Mouse (Mus musculus) G1E (cell line): ENCODE measurements around the gene Tmem100. TPM values are rescaled to one million over a fixed set of nuclear protein-coding genes. Genes with fewer than 3 reads are reported as not detected.

Source experiments
- ATAC-seq: 2 replicates; pipeline ENCODE4 v1.8.0; 2016; ENCODE audit warnings: mild to moderate bottlenecking; ENCODE audit not compliant: insufficient number of reproducible peaks, poor library complexity, low FRiP score, severe bottlenecking; ENCODE audit errors: extremely low read depth
- DNase-seq: peaks from one replicate; pipeline ENCODE4 v3.0.0; 2012; ENCODE audit warnings: low spot score
- H3K27me3 ChIP-seq: 2 replicates; pipeline ENCODE4 v1.6.1; 2012; ENCODE audit warnings: mild to moderate bottlenecking, low read length, inconsistent platforms; ENCODE audit not compliant: insufficient read depth
- H3K36me3 ChIP-seq: replicated peaks from 2 replicates; pipeline ENCODE3; 2012; ENCODE audit warnings: mild to moderate bottlenecking, inconsistent platforms
- H3K4me1 ChIP-seq: 2 replicates; pipeline ENCODE4 v1.6.1; 2012; ENCODE audit warnings: low read depth, low read length, inconsistent platforms, mixed read lengths; ENCODE audit not compliant: insufficient read depth
- H3K4me3 ChIP-seq: 2 replicates; pipeline ENCODE4 v1.5.1; 2012; ENCODE audit warnings: low read depth, mild to moderate bottlenecking, inconsistent platforms, low read length, moderate library complexity, mixed read lengths
- H3K9me3 ChIP-seq: replicated peaks from 2 replicates; pipeline ENCODE4 v1.6.1; 2012; ENCODE audit warnings: inconsistent platforms
- CTCF ChIP-seq: IDR thresholded peaks from 2 replicates; pipeline ENCODE4 v1.5.1; 2012; ENCODE audit warnings: low read depth, low read length, inconsistent platforms, mixed read lengths
- GATA1 ChIP-seq: IDR thresholded peaks from 2 replicates; pipeline ENCODE4 v1.6.1; 2012; ENCODE audit warnings: borderline replicate concordance, low read length, inconsistent platforms, mixed read lengths
- GATA2 ChIP-seq: IDR thresholded peaks from 2 replicates; pipeline ENCODE4 v1.6.1; 2012; ENCODE audit warnings: low read depth, low read length, inconsistent platforms, borderline replicate concordance
- POLR2AphosphoS5 ChIP-seq: IDR thresholded peaks from 2 replicates; pipeline ENCODE4 v1.6.1; 2012; ENCODE audit warnings: low read depth, low read length, inconsistent platforms; ENCODE audit not compliant: insufficient replicate concordance
- TAL1 ChIP-seq: conservative IDR thresholded peaks from 2 replicates; pipeline ENCODE4 v1.6.1; 2012; ENCODE audit warnings: low read depth, low read length, inconsistent platforms, mixed read lengths
- polyA plus RNA-seq: library from polyadenylated mRNA; stranded (reverse); fragments of >175 nt; gene quantifications from 2 replicates; pipeline ENCODE4 v1.2.3, GENCODE M21; 2012
- total RNA-seq, 2 experiments: library from RNA; stranded (forward) in 1 of 2; stranded (reverse) in 1 of 2; fragments of 200-1000 nt in 1 of 2; fragments of >200 nt in 1 of 2; fragmentation: Nextera tagmentation in 1 of 2; gene quantifications; 2 replicates each; pipeline ENCODE4 v1.2.3; 2014 to 2017

Gene Tmem100
- total RNA-seq (2014; fragmentation: Nextera tagmentation) (6.3 and 8.4 TPM in 2 replicates), total RNA-seq (2017) (0.87 and 1.5 TPM in 2 replicates), polyA plus RNA-seq (0.10 and 0.17 TPM in 2 replicates)

- TF ChIP-seq CTCF (no peak), TAL1 (no peak), POLR2AphosphoS5 (no peak), GATA2 (no peak), GATA1 (no peak)
Measured at GRCm38 (mm10) chr11:90029841-90030398, at the start of gene Tmem100. TSS of gene Tmem100 (plus strand) at chr11:90030348.

GRCm38 (mm10) chr11:89982918-89983317 is 47.2 kb upstream of the Tmem100 start:
- no peaks in the 10 kb centered on the region for H3K27me3 ChIP-seq
- H3K9me3 ChIP-seq, result peaks cover 14% of the 10 kb centered on the region
- peaks cover 32% of the 10 kb centered on the region for H3K4me1 ChIP-seq
- H3K4me3 ChIP-seq, result no peak overlapping the region
- DNase-seq, result no peak
- TF ChIP-seq GATA2 (no peak), GATA1 (no peak)
- ATAC-seq, result no peak
- H3K36me3 ChIP-seq, result peaks cover 8% of the 10 kb centered on the region

More at GRCm38 (mm10) chr11:90029841-90030398, at the start of gene Tmem100:
- Histone ChIP-seq H3K9me3 (peaks cover 23% of the 10 kb centered on the region), H3K4me3 (no peak within 1 kb of the TSS), H3K27me3 (peaks cover 9% of the 10 kb centered on the region), H3K36me3 (no peaks in the 10 kb centered on the region), H3K4me1 (peaks cover 8% of the 10 kb centered on the region)
- DNase-seq (no peak), ATAC-seq (no peak)

GRCm38 (mm10) chr11:89984436-89984835 is 45.7 kb upstream of the Tmem100 start:
- no peak for ATAC-seq
- Histone ChIP-seq H3K4me3 (no peak overlapping the region), H3K36me3 (peaks cover 8% of the 10 kb centered on the region), H3K27me3 (no peaks in the 10 kb centered on the region), H3K9me3 (peaks cover 12% of the 10 kb centered on the region), H3K4me1 (peaks cover 34% of the 10 kb centered on the region)
- no peak for DNase-seq
- TF ChIP-seq GATA2 (no peak), CTCF (no peak), GATA1 (no peak), POLR2AphosphoS5 (no peak), TAL1 (no peak)

- Histone ChIP-seq H3K4me3 (no peak overlapping the region; the same call in 1 of the 2 replicates), H3K9me3 (peaks cover 12% of the 10 kb centered on the region), H3K4me1 (peaks cover 32% of the 10 kb centered on the region), H3K27me3 (no peaks in the 10 kb centered on the region), H3K36me3 (peaks cover 11% of the 10 kb centered on the region)
- ATAC-seq, result peak; percentile 93
- peak; percentile 13 for DNase-seq
- no peak for TF ChIP-seq POLR2AphosphoS5
- no peak for TF ChIP-seq GATA2
- TF ChIP-seq CTCF, result no peak
- TF ChIP-seq GATA1, result no peak
- no peak for TF ChIP-seq TAL1
Measured at GRCm38 (mm10) chr11:89985200-89986187, 44.7 kb upstream of the Tmem100 start.

GRCm38 (mm10) chr11:89986516-89986915 is 43.6 kb upstream of the Tmem100 start:
- Histone ChIP-seq H3K9me3 (peaks cover 12% of the 10 kb centered on the region), H3K4me3 (no peak overlapping the region), H3K36me3 (peaks cover 13% of the 10 kb centered on the region), H3K4me1 (peaks cover 32% of the 10 kb centered on the region), H3K27me3 (no peaks in the 10 kb centered on the region)
- ATAC-seq (no peak), DNase-seq (no peak)
- no peak for TF ChIP-seq POLR2AphosphoS5
- TF ChIP-seq GATA2, result no peak
- TF ChIP-seq CTCF, result no peak
- TF ChIP-seq TAL1, result no peak
- TF ChIP-seq GATA1, result no peak

GRCm38 (mm10) chr11:89988936-89989589 is 41.1 kb upstream of the Tmem100 start:
- Histone ChIP-seq H3K36me3 (peaks cover 12% of the 10 kb centered on the region), H3K4me3 (no peak overlapping the region), H3K9me3 (peaks cover 11% of the 10 kb centered on the region), H3K27me3 (no peaks in the 10 kb centered on the region), H3K4me1 (peaks cover 30% of the 10 kb centered on the region)
- TF ChIP-seq CTCF (peak; percentile 18; the same call in 1 of the 2 replicates), GATA1 (no peak), GATA2 (no peak), TAL1 (no peak), POLR2AphosphoS5 (no peak)
- ATAC-seq, result no peak
- peak; percentile 31 for DNase-seq
